Mouse (Mus musculus) ovary, postnatal 14 days (tissue): ENCODE measurements around the gene Chchd6.
A peak's percentile ranks its signal among the peaks of the same experiment; 100 is the strongest.

Experiments used
- DNase-seq: peaks from one replicate; pipeline ENCODE4 v3.0.0; 2022; ENCODE audit warnings: low spot score

The Chchd6 gene

DNA sequence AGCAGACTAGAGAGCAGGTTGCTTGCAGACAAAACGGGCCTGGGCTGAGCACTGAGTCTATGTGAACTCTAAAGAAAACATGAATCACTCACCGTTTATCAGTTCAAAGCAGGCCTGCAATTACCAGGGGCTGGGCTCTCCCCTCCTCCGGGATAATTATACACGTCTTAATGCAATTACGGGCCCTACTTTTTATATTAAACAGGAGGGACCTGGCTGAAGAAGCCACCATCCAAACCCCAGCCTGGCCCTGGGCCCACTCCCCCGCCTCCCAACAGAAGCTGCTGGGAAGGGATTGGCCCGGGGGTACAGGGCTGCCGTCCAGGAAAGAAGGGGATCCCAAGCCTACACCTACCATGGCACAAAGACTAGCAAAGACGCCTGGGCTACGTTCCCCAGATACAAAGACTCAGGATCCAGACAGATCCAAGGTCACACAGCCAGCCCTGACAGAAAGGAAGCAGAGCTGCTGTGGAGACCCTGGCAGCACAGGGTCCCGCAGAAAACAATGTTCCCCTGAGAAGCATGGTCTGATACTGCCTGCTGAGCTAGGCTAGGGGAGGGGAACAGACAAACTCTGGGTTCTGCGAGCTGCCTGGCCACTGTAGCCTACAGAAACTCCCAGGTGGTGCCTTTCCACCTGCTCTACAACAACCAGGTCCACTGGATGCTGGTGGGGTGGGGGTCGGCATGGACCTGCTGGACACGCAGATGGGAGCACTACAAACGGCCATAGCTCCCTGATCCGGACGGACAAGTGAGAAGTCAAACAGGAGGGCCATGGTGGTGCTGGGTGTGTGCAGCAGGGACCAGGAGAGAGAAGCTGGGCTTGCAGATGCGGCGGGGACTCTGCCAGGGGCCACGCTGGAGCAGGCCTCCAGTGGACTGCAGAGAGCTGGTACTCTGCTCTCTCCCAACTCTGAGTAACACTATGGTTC is 235.4 kb downstream of the Chchd6 start:
- no peak for DNase-seq

GRCm38 (mm10) chr6:89359192-89359591 is 236.3 kb downstream of the Chchd6 start:
- no peak for DNase-seq

DNA sequence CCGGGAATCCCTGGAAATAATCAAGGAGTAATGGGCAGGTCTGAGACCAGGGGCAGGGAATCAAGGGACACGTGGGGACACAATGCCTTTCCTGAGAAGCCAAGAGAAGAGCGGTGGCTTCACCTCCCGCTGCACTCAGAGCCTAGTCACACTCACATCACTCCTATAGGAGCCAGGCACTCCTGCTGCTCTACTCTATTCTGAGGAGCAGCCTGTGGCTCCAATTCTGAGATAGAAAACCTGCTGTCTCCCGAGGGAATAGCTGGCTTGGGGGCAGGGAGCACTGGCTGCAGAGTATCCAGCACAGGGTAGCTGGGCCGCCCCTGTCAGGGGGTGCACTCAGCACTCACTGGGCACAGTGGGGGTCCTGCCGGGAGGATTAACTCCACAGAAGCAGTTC is 239.8 kb downstream of the Chchd6 start:
- DNase-seq, result no peak

DNA sequence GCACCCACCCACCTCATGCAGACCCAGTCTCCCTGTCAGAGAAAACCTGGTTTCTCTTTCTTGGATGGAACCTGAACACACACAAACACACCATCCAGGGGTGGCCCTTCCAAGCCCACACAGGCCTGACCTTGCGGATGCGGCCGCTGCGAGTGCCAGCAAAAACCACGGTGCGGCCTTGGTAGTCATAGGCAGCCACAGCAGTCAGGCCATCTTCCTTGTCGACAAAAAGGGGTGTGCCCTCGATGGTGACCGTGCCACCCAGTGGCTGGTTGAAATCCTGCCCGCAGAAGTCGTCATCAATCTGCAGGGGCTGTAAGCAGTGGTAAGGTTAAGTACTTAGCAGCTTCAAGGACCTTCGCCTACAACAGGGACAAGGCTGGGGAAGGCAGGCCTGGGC is 240.7 kb downstream of the Chchd6 start:
- no peak for DNase-seq

- no peak for DNase-seq
These were observed 241.4 kb downstream of the Chchd6 start for GRCm38 (mm10) chr6:89354076-89354475.

DNA sequence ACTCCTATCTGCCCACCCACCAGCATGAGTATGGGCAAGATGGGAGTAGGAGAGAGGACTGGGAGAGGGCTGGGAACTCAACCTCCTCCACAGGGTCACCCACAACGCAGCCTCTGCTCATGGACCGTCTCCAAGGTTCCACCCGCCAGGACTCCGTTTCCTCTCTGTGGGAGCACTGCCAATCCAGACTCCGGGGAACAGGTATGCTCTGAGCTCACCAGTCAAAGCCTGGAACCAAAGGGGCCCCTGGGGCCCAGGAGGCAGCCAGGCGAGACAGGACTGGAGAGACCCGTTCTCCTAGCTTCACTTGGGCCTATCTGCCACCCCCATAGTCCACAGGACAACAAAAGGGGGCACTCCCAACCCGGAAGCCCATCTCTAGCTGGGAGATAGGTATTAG is 242.4 kb downstream of the Chchd6 start:
- DNase-seq, result no peak

GRCm38 (mm10) chr6:89351441-89352137 is 243.9 kb downstream of the Chchd6 start:
- peak; percentile 51 for DNase-seq

- no peak for DNase-seq
These were observed 244.9 kb downstream of the Chchd6 start for GRCm38 (mm10) chr6:89350520-89350919.

DNA sequence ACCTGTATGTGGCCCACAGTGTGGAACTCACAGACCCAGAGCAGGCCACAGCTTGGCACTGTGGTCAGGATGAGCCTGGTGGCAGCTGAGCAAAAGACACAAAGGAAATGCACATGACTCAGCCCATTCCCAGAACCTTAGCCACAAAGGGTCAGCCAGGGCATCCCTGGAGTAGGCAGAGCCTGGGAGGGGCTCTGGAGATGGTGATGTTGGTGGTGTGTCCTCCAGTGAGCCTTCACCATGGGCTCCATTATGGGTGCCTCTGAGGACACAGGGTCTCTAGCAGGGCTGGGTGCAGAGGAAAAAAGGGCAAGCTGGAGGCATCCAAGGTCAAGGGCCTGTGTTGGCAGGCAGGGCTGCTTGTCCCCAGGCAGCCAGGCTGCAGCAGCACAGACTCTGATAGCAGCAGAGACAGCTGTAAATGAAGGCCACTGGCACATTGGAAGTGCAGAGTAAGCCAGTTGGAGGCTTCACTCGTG is 245.4 kb downstream of the Chchd6 start:
- DNase-seq, result no peak

DNA sequence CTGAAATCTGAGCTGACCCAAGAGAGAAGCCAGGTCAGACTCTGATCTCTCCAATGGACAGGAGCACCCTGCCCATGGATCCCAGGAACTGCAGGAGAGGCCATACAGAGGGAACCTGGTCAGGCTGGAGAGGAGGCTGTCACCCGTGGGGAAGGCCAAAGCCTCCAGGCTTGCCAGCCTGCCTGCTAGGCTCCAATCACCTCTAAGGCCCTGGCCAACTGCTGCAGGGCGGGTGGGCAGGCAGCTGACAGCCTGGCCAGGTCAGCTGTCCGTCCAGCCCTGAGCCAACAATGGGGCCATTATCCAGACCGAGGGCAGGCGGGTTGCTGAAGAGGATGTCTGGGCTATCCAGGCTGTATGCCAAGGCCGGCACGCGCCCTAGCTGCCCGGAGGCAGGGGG is 247.1 kb downstream of the Chchd6 start:
- DNase-seq, result no peak

- DNase-seq, result no peak
These were observed 247.7 kb downstream of the Chchd6 start for GRCm38 (mm10) chr6:89347792-89348191.

DNA sequence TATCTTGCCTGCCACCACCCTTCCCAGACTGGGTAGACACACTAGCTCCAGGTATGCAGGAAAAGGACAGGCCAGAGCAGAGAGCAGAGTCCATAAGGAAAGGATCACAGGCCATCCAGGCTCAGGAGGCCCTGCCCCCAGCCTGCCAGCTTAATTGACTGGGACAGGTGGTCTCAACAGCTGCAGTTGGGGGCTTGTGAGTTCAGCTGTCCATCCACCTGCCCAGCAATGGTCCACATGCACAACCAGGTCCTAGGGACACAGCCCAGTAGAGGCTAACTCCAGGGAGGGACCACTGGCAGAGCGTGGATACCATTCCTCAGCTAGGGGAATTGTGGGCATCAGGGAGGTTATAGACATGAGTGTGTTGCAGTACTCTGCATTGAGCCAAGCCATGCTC is 249.6 kb downstream of the Chchd6 start:
- DNase-seq, result no peak

- no peak for DNase-seq
These were observed 250.0 kb downstream of the Chchd6 start for GRCm38 (mm10) chr6:89345486-89345785.

- peak; percentile 73 for DNase-seq
These were observed 250.6 kb downstream of the Chchd6 start for GRCm38 (mm10) chr6:89344613-89345485.

DNA sequence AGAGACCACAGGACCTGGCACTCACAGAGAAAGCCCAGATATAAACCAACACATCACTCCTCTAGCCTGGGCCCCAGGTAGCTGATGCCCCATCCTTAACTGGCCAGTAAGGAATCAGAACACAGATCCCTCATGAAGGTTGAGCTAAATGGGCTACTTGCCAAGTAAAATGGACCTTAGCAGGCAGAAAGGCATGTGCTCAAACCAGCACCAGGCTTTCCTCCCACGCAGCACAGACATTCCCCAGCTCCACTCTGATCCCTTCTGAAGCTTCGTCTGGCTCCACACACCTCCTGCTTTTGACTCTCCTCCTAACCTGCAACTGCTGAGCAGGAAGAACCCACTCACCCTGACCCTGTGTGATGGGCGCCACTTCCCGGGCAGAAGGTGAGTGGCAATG is 253.5 kb downstream of the Chchd6 start:
- no peak for DNase-seq

DNA sequence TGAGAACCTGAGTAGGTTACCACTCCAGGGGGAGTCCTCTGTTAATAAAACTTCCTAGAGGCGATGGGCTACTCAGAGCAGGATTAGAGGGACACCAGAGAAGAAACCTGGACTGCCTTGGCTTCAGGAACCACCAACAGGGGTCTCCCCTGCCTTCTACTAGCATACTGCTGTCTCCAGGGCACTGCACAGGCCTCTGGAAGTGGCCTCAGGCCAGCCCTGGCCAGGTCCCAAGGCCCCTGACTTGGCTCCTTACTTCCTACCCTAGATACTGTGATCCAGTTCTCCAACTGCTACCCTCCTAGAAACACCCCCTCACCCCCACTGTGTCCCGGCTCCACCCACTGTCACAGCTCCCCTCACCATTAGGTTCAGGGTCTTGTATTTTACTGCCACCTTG is 256.0 kb downstream of the Chchd6 start:
- peak; percentile 65 for DNase-seq

- DNase-seq, result no peak
These were observed 256.7 kb downstream of the Chchd6 start for GRCm38 (mm10) chr6:89338733-89339132.

GRCm38 (mm10) chr6:89337574-89337973 is 257.9 kb downstream of the Chchd6 start:
- no peak for DNase-seq

GRCm38 (mm10) chr6:89333964-89334702 is 261.3 kb downstream of the Chchd6 start:
- no peak for DNase-seq
